Mouse (Mus musculus) erythroblast, embryonic 14.5 days (primary cell): ENCODE measurements around the gene Snx11. TPM values are rescaled to one million over a fixed set of nuclear protein-coding genes. Genes with fewer than 3 reads are reported as not detected.
"Not testable (repeated sequence)": the region's sequence is repeated elsewhere in the genome, so short reads cannot be mapped to it uniquely, and the experiment has no call there.

Source experiments
- H3K27me3 ChIP-seq: 2 replicates; pipeline ENCODE4 v1.6.1; 2012; ENCODE audit warnings: inconsistent platforms; ENCODE audit not compliant: control insufficient read depth
- H3K36me3 ChIP-seq: 2 replicates; pipeline ENCODE4 v1.6.1; 2012; ENCODE audit warnings: mild to moderate bottlenecking, inconsistent platforms; ENCODE audit not compliant: control insufficient read depth
- H3K4me1 ChIP-seq: 2 replicates; pipeline ENCODE4 v1.6.1; 2012; ENCODE audit warnings: inconsistent platforms; ENCODE audit not compliant: control insufficient read depth
- H3K4me3 ChIP-seq: replicated peaks from 2 replicates; pipeline ENCODE3; 2012; ENCODE audit warnings: moderate library complexity, mild to moderate bottlenecking, inconsistent platforms
- H3K9me3 ChIP-seq: 2 replicates; pipeline ENCODE4 v1.6.1; 2012; ENCODE audit warnings: low read length, inconsistent platforms, mixed read lengths; ENCODE audit not compliant: control insufficient read depth
- GATA1 ChIP-seq: IDR thresholded peaks from 2 replicates; pipeline ENCODE4 v1.6.1; 2012; ENCODE audit warnings: low read length, inconsistent platforms, mixed read lengths
- TAL1 ChIP-seq: IDR thresholded peaks from 3 replicates; pipeline ENCODE4 v1.6.1; 2012; ENCODE audit warnings: low read length, inconsistent platforms, mixed read lengths
- polyA plus RNA-seq: library from polyadenylated mRNA; stranded (reverse); fragments of >175 nt; gene quantifications from 2 replicates; pipeline ENCODE4 v1.2.3, GENCODE M21; 2012

The Snx11 gene
- polyA plus RNA-seq, 1 experiment, result 1.4 TPM

GRCm38 (mm10) chr11:96781425-96781824, 4.1 kb upstream of the Snx11 start:
- H3K9me3 ChIP-seq, result no peaks in the 10 kb centered on the region
- peaks cover 18% of the 10 kb centered on the region for H3K4me1 ChIP-seq
- H3K4me3 ChIP-seq, result no peak overlapping the region
- peaks cover 3% of the 10 kb centered on the region; the same call in 1 of the 2 replicates for H3K27me3 ChIP-seq
- no peaks in the 10 kb centered on the region for H3K36me3 ChIP-seq
- no peak for TF ChIP-seq TAL1
- TF ChIP-seq GATA1, result no peak

GRCm38 (mm10) chr11:96780306-96780705, 2.9 kb upstream of the Snx11 start:
- Histone ChIP-seq H3K27me3 (no peaks in the 10 kb centered on the region), H3K9me3 (no peaks in the 10 kb centered on the region), H3K4me1 (peaks cover 28% of the 10 kb centered on the region), H3K4me3 (no peak overlapping the region), H3K36me3 (no peaks in the 10 kb centered on the region; the same call in 1 of the 2 replicates)
- TF ChIP-seq GATA1 (no peak), TAL1 (no peak)

DNA sequence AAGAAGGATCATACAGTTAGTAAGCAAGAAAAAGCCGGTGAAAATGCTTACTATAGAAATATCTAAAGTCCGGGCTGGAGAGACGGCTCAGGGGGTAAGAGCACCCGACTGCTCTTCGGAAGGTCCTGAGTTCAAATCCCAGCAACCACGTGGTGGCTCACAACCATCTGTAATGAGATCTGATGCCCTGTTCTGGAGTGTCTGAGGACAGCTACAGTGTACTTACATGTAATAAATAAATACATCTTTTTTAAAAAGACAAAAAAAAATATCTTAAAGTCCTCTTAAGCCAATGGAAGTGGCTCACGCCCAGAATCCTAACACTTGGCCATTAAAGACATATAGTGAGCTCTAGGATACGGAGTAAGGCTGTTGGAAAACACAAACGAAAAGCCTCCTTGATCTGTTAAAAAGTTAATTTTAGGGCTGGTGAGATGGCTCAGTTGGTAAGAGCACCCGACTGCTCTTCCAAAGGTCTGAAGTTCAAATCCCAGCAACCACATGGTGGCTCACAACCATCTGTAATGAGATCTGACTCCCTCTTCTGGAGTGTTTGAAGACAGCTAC, 785 bp upstream of the Snx11 start:
- peak overlapping the region; percentile 73 for H3K4me3 ChIP-seq
- not testable (repeated sequence) for H3K27me3 ChIP-seq, H3K9me3 ChIP-seq
- H3K4me1 ChIP-seq, result peaks cover 32% of the 10 kb centered on the region
- peaks cover 16% of the 10 kb centered on the region for H3K36me3 ChIP-seq

- Histone ChIP-seq H3K36me3 (peaks cover 36% of the 10 kb centered on the region), H3K9me3 (no peaks in the 10 kb centered on the region), H3K27me3 (no peaks in the 10 kb centered on the region), H3K4me1 (peaks cover 32% of the 10 kb centered on the region), H3K4me3 (peak overlapping the region; percentile 73)
- no peak for TF ChIP-seq TAL1
- TF ChIP-seq GATA1, result no peak
These were observed 1.3 kb downstream of the Snx11 start for GRCm38 (mm10) chr11:96776068-96776467.

GRCm38 (mm10) chr11:96775665-96776064, 1.7 kb downstream of the Snx11 start:
- Histone ChIP-seq H3K4me1 (peaks cover 32% of the 10 kb centered on the region), H3K9me3 (no peaks in the 10 kb centered on the region), H3K36me3 (peaks cover 40% of the 10 kb centered on the region), H3K4me3 (no peak overlapping the region), H3K27me3 (no peaks in the 10 kb centered on the region)
- TF ChIP-seq GATA1 (no peak), TAL1 (no peak)

DNA sequence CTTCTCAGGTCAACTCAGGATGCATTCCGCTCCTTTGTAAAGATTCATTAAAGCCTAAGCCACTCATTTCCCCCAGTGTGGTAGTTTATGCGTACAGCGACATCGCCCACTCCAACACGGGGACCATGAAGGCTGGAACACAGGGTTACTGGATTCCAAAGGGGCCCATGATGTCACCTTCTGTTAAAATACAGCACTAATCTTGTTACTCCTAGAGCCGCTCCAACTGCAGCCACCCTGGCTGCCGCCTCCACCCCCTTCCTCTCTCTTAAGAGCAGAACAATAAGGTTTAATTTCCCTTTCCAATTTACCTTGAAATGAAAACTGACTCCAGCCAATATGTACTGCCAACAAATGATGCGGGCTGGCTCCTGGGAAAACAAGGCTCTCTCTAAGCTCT, 2.3 kb downstream of the Snx11 start:
- Histone ChIP-seq H3K4me3 (no peak overlapping the region), H3K9me3 (no peaks in the 10 kb centered on the region), H3K4me1 (peaks cover 32% of the 10 kb centered on the region), H3K36me3 (peaks cover 46% of the 10 kb centered on the region), H3K27me3 (no peaks in the 10 kb centered on the region)
- TF ChIP-seq GATA1 (no peak), TAL1 (no peak)

DNA sequence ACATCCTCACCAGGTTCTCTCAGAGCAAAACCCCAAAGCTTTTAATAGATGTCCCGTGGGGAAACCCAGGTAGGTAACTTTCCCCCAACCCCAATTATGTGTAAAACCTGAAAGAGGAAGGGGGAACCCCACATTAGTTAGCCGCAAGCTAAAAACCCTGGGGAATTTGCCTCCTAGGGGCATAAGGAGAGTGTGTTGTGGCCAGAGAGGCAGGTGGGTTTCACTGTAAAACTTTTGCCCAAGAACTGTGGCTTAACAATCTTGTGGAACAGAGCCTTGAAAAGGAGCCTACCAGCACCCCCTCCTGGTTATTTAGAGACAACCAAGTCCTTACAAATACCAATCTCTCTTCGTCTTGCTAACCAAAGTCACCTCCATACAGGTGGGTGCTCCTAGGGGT, 2.8 kb downstream of the Snx11 start:
- H3K4me3 ChIP-seq, result no peak overlapping the region
- H3K36me3 ChIP-seq, result peaks cover 51% of the 10 kb centered on the region
- no peaks in the 10 kb centered on the region for H3K9me3 ChIP-seq
- no peaks in the 10 kb centered on the region for H3K27me3 ChIP-seq
- TF ChIP-seq GATA1 (no peak), TAL1 (no peak)
- peaks cover 32% of the 10 kb centered on the region for H3K4me1 ChIP-seq

GRCm38 (mm10) chr11:96772413-96772812, 4.9 kb downstream of the Snx11 start:
- H3K4me3 ChIP-seq, result no peak overlapping the region
- TF ChIP-seq GATA1 (no peak), TAL1 (no peak)
- peaks cover 23% of the 10 kb centered on the region for H3K4me1 ChIP-seq
- no peaks in the 10 kb centered on the region for H3K27me3 ChIP-seq
- no peaks in the 10 kb centered on the region for H3K9me3 ChIP-seq
- peaks cover 72% of the 10 kb centered on the region for H3K36me3 ChIP-seq

GRCm38 (mm10) chr11:96771274-96771975, 5.9 kb downstream of the Snx11 start:
- TF ChIP-seq GATA1, result no peak
- TF ChIP-seq TAL1, result no peak
- Histone ChIP-seq H3K4me3 (no peak overlapping the region), H3K9me3 (no peaks in the 10 kb centered on the region), H3K4me1 (peaks cover 14% of the 10 kb centered on the region), H3K27me3 (no peaks in the 10 kb centered on the region), H3K36me3 (peaks cover 76% of the 10 kb centered on the region)
